Mouse (Mus musculus) limb, embryonic 12.5 days (tissue): Measurements from ENCODE around the gene Usb1. TPM values are rescaled to one million over a fixed set of nuclear protein-coding genes. Genes with fewer than 3 reads are reported as not detected.

Source experiments
- ATAC-seq: fragments of 200-750 bp; cut with Nextera tagmentation; 2 replicates; pipeline ENCODE4 v1.8.0; 2017; ENCODE audit warnings: low read depth, moderate TSS enrichment; ENCODE audit not compliant: insufficient number of reproducible peaks, insufficient read depth, low FRiP score, low TSS enrichment
- H3K27ac ChIP-seq: fragments of 300-500 bp; sonication (generic); 2 replicates; pipeline ENCODE4 v1.5.1; 2016; ENCODE audit warnings: mild to moderate bottlenecking, moderate library complexity
- H3K27me3 ChIP-seq: fragments of 300-500 bp; sonication (generic); 2 replicates; pipeline ENCODE4 v1.6.1; 2016; ENCODE audit warnings: mild to moderate bottlenecking, moderate library complexity
- H3K36me3 ChIP-seq: fragments of 300-500 bp; sonication (generic); 2 replicates; pipeline ENCODE4 v1.6.1; 2016; ENCODE audit warnings: mild to moderate bottlenecking, moderate library complexity
- H3K4me1 ChIP-seq: fragments of 300-500 bp; sonication (generic); replicated peaks from 2 replicates; pipeline ENCODE4 v1.6.1; 2016
- H3K4me2 ChIP-seq: fragments of 300-500 bp; sonication (generic); 2 replicates; pipeline ENCODE4 v1.6.1; 2016; ENCODE audit warnings: mild to moderate bottlenecking, moderate library complexity
- H3K4me3 ChIP-seq: fragments of 300-500 bp; sonication (generic); replicated peaks from 2 replicates; pipeline ENCODE4 v1.5.1; 2016; ENCODE audit warnings: mild to moderate bottlenecking
- H3K9ac ChIP-seq: fragments of 300-500 bp; sonication (generic); replicated peaks from 2 replicates; pipeline ENCODE4 v1.6.1; 2016; ENCODE audit warnings: mild to moderate bottlenecking, moderate library complexity
- H3K9me3 ChIP-seq: fragments of 300-500 bp; sonication (generic); 2 replicates; pipeline ENCODE4 v1.6.1; 2016; ENCODE audit warnings: mild to moderate bottlenecking, moderate library complexity
- WGBS: fragments of 180-500 bp; shearing (Covaris S2); methylation state at CpG from one replicate; pipeline ENCODE4 v1.1.7; 2016; 5-methylcytosine and 5-hydroxymethylcytosine counted together
- polyA plus RNA-seq: library from polyadenylated mRNA; unstranded; fragments of >200 nt; fragmentation: Nextera tagmentation; extraction: Ambion mirVana; gene quantifications from 2 replicates; pipeline ENCODE4 v1.2.1, GENCODE M21; 2016

Usb1 gene
- 39.7 and 40.9 TPM in 2 replicates for polyA plus RNA-seq

- no peaks in the 10 kb centered on the region for H3K27me3 ChIP-seq
- H3K4me1 ChIP-seq = peaks cover 18% of the 10 kb centered on the region
- peak within 1 kb of the TSS; percentile 98 for H3K27ac ChIP-seq
- no peaks in the 10 kb centered on the region for H3K9me3 ChIP-seq
- under 1% methylated on average over 75 of the region's 80 CpGs for WGBS
- H3K4me3 ChIP-seq = peak within 1 kb of the TSS; percentile 90
- ATAC-seq = peak; percentile 91
- H3K36me3 ChIP-seq = peaks cover 50% of the 10 kb centered on the region
- peak within 1 kb of the TSS; percentile 92 for H3K9ac ChIP-seq
- peak within 1 kb of the TSS; percentile 71 for H3K4me2 ChIP-seq
These were observed at the start of gene Usb1, which contains the start of gene Zfp319 for GRCm38 (mm10) chr8:95331720-95332436. Gene Usb1, plus strand, starts transcription at chr8:95332284. Gene Zfp319, minus strand, starts transcription at chr8:95331950.

DNA sequence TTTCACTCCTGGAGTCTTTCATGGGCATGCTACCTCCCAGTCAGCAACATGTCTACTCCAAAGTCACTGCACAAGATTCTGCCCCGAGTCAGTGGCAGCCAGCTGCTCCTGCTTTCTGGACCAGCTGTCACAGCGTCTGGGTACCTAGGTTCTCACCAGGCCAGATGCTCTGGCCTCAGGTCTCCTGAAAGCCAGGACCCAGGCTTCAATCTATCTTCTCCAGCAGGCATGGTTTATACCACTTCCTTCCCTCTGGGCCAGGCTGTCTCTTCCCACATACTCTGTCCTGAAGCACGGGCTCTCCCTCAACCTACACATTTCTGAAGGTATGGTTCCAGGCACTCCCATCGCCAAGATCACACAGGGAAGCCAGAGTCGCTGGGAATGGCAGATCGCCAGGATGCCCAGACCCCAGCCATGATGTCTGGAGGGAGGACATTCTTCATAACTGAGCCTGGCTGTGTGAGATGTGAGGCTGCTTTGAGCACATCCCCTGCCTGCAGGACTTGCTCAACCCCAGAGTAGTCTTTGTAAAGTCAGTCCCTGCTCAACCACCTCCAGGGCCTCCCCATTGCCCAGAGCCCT lies 42.9 kb upstream of the Usb1 start:
- peaks cover 5% of the 10 kb centered on the region; the same call in 1 of the 2 replicates for H3K4me1 ChIP-seq
- WGBS = 67% methylated on average over 6 of the region's 6 CpGs
- no peak overlapping the region for H3K4me3 ChIP-seq
- no peak overlapping the region for H3K27ac ChIP-seq
- no peaks in the 10 kb centered on the region for H3K36me3 ChIP-seq
- H3K9me3 ChIP-seq = no peaks in the 10 kb centered on the region
- ATAC-seq = no peak
- no peak overlapping the region for H3K9ac ChIP-seq
- no peak overlapping the region for H3K4me2 ChIP-seq
- no peaks in the 10 kb centered on the region for H3K27me3 ChIP-seq

- peaks cover 7% of the 10 kb centered on the region; the same call in 1 of the 2 replicates for H3K4me1 ChIP-seq
- H3K27me3 ChIP-seq = no peaks in the 10 kb centered on the region
- no peak overlapping the region for H3K27ac ChIP-seq
- H3K9ac ChIP-seq = no peak overlapping the region
- ATAC-seq = no peak
- no peaks in the 10 kb centered on the region for H3K9me3 ChIP-seq
- no peaks in the 10 kb centered on the region for H3K36me3 ChIP-seq
- no peak overlapping the region for H3K4me2 ChIP-seq
- WGBS = 77% methylated on average over 11 of the region's 11 CpGs
- H3K4me3 ChIP-seq = no peak overlapping the region
These were observed 38.9 kb upstream of the Usb1 start for GRCm38 (mm10) chr8:95293172-95293571.

GRCm38 (mm10) chr8:95293891-95294290 lies 38.2 kb upstream of the Usb1 start:
- H3K36me3 ChIP-seq = no peaks in the 10 kb centered on the region
- H3K9me3 ChIP-seq = no peaks in the 10 kb centered on the region
- H3K4me1 ChIP-seq = peaks cover 7% of the 10 kb centered on the region; the same call in 1 of the 2 replicates
- no peak overlapping the region for H3K4me2 ChIP-seq
- no peak overlapping the region for H3K9ac ChIP-seq
- 75% methylated on average over 7 of the region's 7 CpGs for WGBS
- H3K27me3 ChIP-seq = no peaks in the 10 kb centered on the region
- ATAC-seq = no peak
- H3K27ac ChIP-seq = peak overlapping the region; percentile 20; the same call in 1 of the 2 replicates
- H3K4me3 ChIP-seq = no peak overlapping the region

- 23% methylated on average over 5 of the region's 5 CpGs for WGBS
- ATAC-seq = no peak
These were observed 29.7 kb upstream of the Usb1 start for GRCm38 (mm10) chr8:95302410-95302809.

GRCm38 (mm10) chr8:95305526-95305925 lies 26.6 kb upstream of the Usb1 start:
- H3K9me3 ChIP-seq = no peaks in the 10 kb centered on the region
- H3K27ac ChIP-seq = no peak overlapping the region
- H3K4me2 ChIP-seq = no peak overlapping the region
- ATAC-seq = no peak
- H3K4me3 ChIP-seq = no peak overlapping the region
- H3K36me3 ChIP-seq = no peaks in the 10 kb centered on the region
- 70% methylated on average over 4 of the region's 4 CpGs for WGBS
- no peak overlapping the region for H3K9ac ChIP-seq
- H3K4me1 ChIP-seq = no peaks in the 10 kb centered on the region
- no peaks in the 10 kb centered on the region for H3K27me3 ChIP-seq

More at GRCm38 (mm10) chr8:95302410-95302809, 29.7 kb upstream of the Usb1 start:
- H3K9me3 ChIP-seq = no peaks in the 10 kb centered on the region
- H3K9ac ChIP-seq = no peak overlapping the region
- H3K36me3 ChIP-seq = no peaks in the 10 kb centered on the region
- H3K27ac ChIP-seq = no peak overlapping the region
- H3K4me3 ChIP-seq = no peak overlapping the region
- H3K27me3 ChIP-seq = no peaks in the 10 kb centered on the region
- no peaks in the 10 kb centered on the region for H3K4me1 ChIP-seq
- no peak overlapping the region for H3K4me2 ChIP-seq

GRCm38 (mm10) chr8:95306431-95306830 lies 25.7 kb upstream of the Usb1 start, which contains the start of gene Cngb1:
Gene Cngb1, minus strand, starts transcription at chr8:95306585.
- H3K27ac ChIP-seq = no peak within 1 kb of the TSS
- H3K4me2 ChIP-seq = no peak within 1 kb of the TSS
- 40% methylated on average over 6 of the region's 6 CpGs for WGBS

DNA sequence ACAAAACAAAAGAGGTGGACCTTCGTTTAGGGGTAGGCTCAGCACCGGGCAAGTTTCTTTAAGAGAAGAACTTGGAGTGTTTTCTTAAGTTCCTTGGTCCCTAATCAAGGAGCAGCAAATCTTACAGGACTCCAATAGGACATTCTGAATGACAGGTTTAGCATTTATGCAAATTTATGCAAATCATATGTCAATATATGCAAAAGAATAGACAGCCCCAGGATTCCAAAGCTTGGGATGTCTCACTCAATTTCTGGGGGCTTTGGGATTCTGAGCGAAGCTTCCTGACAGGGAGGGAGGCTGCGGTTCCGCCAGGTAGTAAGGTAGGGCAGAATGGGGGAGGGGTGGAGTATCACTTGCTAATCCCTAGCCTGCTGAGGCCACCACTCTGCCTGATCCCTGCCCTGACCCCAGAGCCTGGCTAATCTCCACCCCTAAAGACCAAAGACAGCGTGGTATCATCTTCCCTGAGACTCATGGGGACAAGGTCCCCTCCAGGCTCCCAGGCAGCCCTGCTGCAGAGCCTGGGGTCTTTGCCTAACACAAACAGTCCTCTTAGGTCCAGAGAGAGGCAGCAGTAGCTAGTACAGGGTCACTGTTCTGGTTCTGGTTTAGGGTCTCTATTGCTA lies 21.6 kb upstream of the Usb1 start, which contains the start of gene Tepp:
Tepp (plus strand) TSS at position 225 of the 629 bp plus-strand sequence.
- Histone ChIP-seq H3K9me3 (no peaks in the 10 kb centered on the region), H3K4me3 (no peak within 1 kb of the TSS), H3K27ac (no peak within 1 kb of the TSS), H3K4me1 (no peaks in the 10 kb centered on the region), H3K27me3 (no peaks in the 10 kb centered on the region; the same call in 1 of the 2 replicates), H3K36me3 (no peaks in the 10 kb centered on the region), H3K9ac (0 out of 2 replicates have a peak within 1 kb of the TSS, but pooled peaks have one; percentile 12), H3K4me2 (no peak within 1 kb of the TSS)
- WGBS = 30% methylated on average over 6 of the region's 6 CpGs
- ATAC-seq = no peak

More at GRCm38 (mm10) chr8:95306431-95306830, 25.7 kb upstream of the Usb1 start, which contains the start of gene Cngb1:
- Histone ChIP-seq H3K36me3 (no peaks in the 10 kb centered on the region), H3K9me3 (no peaks in the 10 kb centered on the region), H3K4me3 (no peak within 1 kb of the TSS), H3K27me3 (no peaks in the 10 kb centered on the region; the same call in 1 of the 2 replicates), H3K4me1 (no peaks in the 10 kb centered on the region), H3K9ac (no peak within 1 kb of the TSS)
- no peak for ATAC-seq

DNA sequence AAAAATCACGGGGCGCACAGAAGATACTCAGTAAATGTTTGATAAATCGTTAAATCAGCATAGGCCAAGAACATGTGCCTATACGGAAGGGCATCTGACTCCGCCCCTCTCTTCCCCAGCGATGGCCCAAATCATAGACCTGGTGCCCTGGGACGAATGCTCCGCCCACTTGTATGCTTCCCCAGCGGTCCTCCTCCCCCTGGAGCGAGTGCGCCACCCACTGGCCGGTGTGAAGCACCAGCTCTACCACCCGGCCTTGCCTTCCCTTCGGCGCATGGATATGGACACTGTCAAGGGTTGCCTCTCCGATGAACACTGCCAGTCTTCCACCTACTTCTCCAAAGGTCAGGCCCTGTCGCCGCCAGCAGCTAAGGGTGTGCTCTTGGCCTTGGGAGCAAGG lies 19.2 kb upstream of the Usb1 start:
- WGBS = 70% methylated on average over 18 of the region's 18 CpGs
- no peak overlapping the region for H3K9ac ChIP-seq

GRCm38 (mm10) chr8:95313857-95314256 lies 18.2 kb upstream of the Usb1 start:
- no peak overlapping the region for H3K4me2 ChIP-seq
- H3K36me3 ChIP-seq = no peaks in the 10 kb centered on the region
- H3K9me3 ChIP-seq = peaks cover 9% of the 10 kb centered on the region
- no peak overlapping the region for H3K4me3 ChIP-seq
- H3K4me1 ChIP-seq = no peaks in the 10 kb centered on the region
- H3K27ac ChIP-seq = no peak overlapping the region
- 89% methylated on average over 6 of the region's 6 CpGs for WGBS
- H3K27me3 ChIP-seq = no peaks in the 10 kb centered on the region; the same call in 1 of the 2 replicates
- H3K9ac ChIP-seq = no peak overlapping the region
- ATAC-seq = no peak

More for the DNA sequence above, 19.2 kb upstream of the Usb1 start:
- Histone ChIP-seq H3K27me3 (no peaks in the 10 kb centered on the region; the same call in 1 of the 2 replicates), H3K4me1 (no peaks in the 10 kb centered on the region), H3K4me3 (no peak overlapping the region), H3K36me3 (no peaks in the 10 kb centered on the region), H3K27ac (no peak overlapping the region), H3K4me2 (no peak overlapping the region), H3K9me3 (peaks cover 2% of the 10 kb centered on the region; the same call in 1 of the 2 replicates)
- no peak for ATAC-seq

GRCm38 (mm10) chr8:95314707-95315106 lies 17.4 kb upstream of the Usb1 start:
- 85% methylated on average over 2 of the region's 2 CpGs for WGBS
- no peak for ATAC-seq

More at GRCm38 (mm10) chr8:95314707-95315106, 17.4 kb upstream of the Usb1 start:
- peaks cover 9% of the 10 kb centered on the region for H3K9me3 ChIP-seq
- no peak overlapping the region for H3K9ac ChIP-seq
- H3K4me3 ChIP-seq = no peak overlapping the region
- 0 out of 2 replicates have a peak, but pooled peaks cover 2% of the 10 kb centered on the region for H3K4me1 ChIP-seq
- H3K27ac ChIP-seq = no peak overlapping the region
- H3K4me2 ChIP-seq = no peak overlapping the region
- H3K36me3 ChIP-seq = no peaks in the 10 kb centered on the region
- peaks cover 5% of the 10 kb centered on the region; the same call in 1 of the 2 replicates for H3K27me3 ChIP-seq
